Mouse (Mus musculus) brain, embryonic 14.5 days (tissue): ENCODE measurements around the gene Nrxn3. TPM values are rescaled to one million over a fixed set of nuclear protein-coding genes. Genes with fewer than 3 reads are reported as not detected.
A peak's percentile ranks its signal among the peaks of the same experiment; 100 is the strongest.

Experiments
- DNase-seq: peaks from one replicate; pipeline ENCODE4 v3.0.0-alpha.2; 2011; ENCODE audit warnings: low read depth
- CTCF ChIP-seq: fragments of 200-500 bp; IDR thresholded peaks from 2 replicates; pipeline ENCODE4 v1.5.1; 2012; ENCODE audit warnings: inconsistent platforms, mild to moderate bottlenecking, moderate library complexity, borderline replicate concordance; ENCODE audit not compliant: insufficient read depth, insufficient read length; ENCODE audit errors: extremely low read depth
- POLR2A ChIP-seq: fragments of 200-500 bp; IDR thresholded peaks from 2 replicates; pipeline ENCODE4 v1.6.1; 2012; ENCODE audit warnings: mild to moderate bottlenecking, inconsistent platforms, borderline replicate concordance; ENCODE audit not compliant: poor library complexity, insufficient read depth, insufficient read length, severe bottlenecking; ENCODE audit errors: extremely low read depth
- polyA plus RNA-seq: library from polyadenylated mRNA; depleted of rRNA; stranded (reverse); fragments of >200 nt; gene quantifications from 2 replicates; pipeline ENCODE4 v1.2.3, GENCODE M21; 2012

The Nrxn3 gene
- polyA plus RNA-seq, 1 experiment, result 67.8 TPM

GRCm38 (mm10) chr12:88737081-88737480 lies 14.4 kb downstream of the Nrxn3 start:
- TF ChIP-seq POLR2A (no peak), CTCF (no peak)
- peak; percentile 35 for DNase-seq

DNA sequence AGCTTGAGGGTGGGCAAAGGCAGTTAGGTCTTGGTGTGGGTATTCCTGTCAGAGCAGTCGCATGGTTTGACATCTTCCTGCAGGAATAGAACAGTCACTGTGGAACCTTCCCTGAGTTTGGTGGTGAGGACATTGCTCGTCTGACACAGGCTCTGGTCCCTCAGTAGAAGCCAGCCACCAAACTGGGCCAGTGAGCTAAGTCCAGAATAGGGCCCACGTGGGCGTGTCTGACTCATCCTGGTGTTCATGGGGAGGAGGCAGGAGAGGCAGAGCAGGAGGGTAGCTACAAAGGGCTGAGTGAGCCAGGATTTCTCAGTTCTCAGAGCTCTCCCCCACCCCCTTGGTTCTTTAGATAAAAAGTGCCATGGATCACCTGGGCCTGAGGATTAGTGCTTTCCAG lies 15.9 kb downstream of the Nrxn3 start:
- DNase-seq, result no peak
- TF ChIP-seq POLR2A (no peak), CTCF (no peak)

GRCm38 (mm10) chr12:88746788-88747187 lies 24.1 kb downstream of the Nrxn3 start:
- TF ChIP-seq POLR2A (no peak), CTCF (no peak)
- DNase-seq, result no peak

GRCm38 (mm10) chr12:88764791-88765190 lies 42.1 kb downstream of the Nrxn3 start:
- TF ChIP-seq POLR2A (no peak), CTCF (no peak)
- peak; percentile 20 for DNase-seq

GRCm38 (mm10) chr12:88774666-88775065 lies 52.0 kb downstream of the Nrxn3 start:
- no peak for TF ChIP-seq CTCF
- no peak for TF ChIP-seq POLR2A
- no peak for DNase-seq

DNA sequence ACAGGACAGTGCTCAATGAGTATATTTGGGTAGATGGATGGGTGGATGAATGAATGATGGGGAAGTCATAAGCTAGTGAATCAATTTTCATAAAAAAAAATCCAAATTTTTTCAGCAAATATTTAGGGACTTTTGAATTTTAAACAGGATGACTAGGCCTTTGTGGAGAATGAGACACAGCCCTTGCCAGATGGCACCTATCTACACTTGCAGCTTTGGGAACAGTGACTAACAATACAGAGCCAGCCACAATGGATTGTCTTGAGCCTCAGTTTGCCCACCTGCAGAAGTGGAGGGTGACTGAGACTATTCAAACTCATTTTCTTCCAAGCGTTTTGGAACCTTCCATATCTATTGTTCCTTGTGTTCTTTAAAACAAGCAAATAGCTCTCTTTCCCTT lies 55.4 kb downstream of the Nrxn3 start:
- no peak for TF ChIP-seq POLR2A
- DNase-seq, result no peak

DNA sequence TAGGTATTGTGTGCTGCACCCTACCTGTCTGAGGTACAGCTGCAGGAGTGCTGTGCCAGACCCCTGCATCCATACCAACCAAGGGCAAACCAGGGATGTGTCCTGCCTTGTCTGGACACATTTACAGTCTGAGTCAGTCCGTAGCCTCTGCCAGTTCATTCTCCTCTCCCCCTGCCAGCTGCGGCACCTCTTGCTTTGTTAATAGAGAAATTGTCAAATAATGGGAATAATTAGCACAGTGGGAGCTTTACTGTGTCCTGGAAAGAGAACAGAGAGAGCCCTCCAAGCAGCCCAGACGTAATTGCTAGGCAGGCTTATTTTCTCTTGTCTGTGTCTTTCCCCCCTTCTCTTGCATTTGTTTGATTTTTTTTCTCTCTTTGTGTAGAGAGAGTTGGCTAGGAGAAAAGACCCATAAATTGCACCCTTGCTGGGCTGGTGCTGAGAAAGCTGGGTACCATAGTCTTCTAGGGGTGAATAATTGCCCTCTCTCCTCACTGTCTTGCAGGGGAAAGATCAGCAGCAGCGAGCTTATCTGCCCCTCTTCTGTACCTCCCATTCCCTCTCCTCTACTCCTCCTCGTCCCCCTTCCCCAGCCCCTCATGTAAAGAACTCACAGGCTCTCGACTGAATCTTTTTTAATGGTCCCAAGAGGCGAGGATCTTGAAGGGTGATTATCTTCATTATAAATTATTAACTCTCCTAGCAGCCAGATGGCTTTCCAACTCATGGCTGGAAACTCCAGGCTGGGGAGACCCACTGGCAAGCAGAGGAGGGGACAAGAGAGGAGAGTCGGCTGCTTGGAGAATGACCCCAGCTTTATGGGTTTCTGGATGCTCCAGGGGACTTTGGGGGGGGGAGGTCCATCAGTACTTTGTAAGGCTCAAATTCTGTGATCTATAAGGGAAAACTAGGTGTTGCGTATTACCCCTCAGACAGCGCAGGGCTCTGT lies 61.8 kb downstream of the Nrxn3 start:
- TF ChIP-seq POLR2A (no peak), CTCF (no peak)
- DNase-seq, result peak; percentile 92

DNA sequence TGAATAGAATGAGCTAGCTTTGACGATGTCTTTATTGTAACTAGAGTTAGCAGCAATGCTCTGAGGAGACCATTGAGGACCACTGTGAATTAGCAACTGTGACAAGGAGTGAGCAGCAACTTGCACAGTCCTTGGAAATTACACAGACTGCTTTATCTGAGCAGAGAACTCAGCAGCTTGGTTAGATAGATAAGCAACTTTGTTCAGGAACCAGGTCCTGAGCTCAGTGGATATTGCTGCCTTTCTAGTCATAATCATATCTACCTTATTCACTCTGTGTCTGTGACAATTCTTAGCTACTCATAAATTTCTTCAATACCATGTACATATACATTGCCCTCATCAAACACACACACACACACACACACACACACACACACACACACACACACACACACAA lies 70.6 kb downstream of the Nrxn3 start:
- no peak for DNase-seq
- TF ChIP-seq POLR2A (no peak), CTCF (no peak)

DNA sequence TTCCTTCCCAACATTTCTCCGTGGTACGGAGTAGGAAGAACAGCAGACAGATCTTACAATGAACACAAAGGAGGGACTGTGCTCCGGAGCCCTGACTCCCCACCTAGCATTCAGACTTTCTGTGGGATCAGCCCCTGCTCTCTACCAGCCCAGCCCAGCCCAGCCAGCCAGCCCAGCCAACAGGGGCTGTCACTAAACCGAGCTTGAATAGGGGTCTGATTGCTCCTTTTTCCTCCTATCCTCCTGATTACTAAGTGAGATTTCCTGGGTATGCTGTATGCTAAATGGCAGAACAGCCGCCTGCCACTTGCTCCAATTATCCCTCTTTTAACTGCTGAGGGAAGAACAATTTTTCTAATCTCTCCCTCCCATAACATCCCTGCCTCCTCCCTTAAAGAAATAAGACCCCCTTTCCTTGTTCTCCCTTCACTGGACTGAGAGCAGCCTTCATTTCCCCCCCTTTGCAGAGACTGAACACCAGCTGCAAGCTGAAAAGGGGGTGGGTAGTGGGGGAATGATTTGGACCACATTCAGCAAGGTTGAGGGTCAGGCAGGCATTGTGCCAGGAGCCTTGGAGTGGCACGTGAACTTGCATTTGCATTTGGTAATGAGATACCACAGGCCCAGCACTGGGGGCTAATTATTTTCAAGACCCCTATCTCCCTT lies 78.4 kb downstream of the Nrxn3 start:
- TF ChIP-seq POLR2A, result no peak
- no peak for TF ChIP-seq CTCF
- peak; percentile 98 for DNase-seq

DNA sequence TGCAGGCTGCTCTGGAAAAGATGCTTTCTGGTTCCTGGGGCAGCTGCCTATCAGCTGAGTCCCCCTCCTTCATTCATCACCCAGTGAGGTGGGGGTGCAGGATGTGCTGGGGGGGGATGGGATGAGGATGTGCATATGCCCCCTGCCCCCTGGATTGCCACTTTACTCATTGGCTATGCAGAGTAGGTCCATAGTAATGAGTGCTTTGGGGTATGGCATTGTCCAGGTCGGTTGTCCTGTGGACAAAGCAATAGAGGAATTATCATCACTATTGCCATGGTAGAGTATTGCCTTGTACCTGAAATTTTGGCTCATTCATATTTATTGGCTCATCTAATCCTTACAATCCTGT lies 79.0 kb downstream of the Nrxn3 start:
- TF ChIP-seq POLR2A (no peak), CTCF (no peak)
- DNase-seq, result no peak

DNA sequence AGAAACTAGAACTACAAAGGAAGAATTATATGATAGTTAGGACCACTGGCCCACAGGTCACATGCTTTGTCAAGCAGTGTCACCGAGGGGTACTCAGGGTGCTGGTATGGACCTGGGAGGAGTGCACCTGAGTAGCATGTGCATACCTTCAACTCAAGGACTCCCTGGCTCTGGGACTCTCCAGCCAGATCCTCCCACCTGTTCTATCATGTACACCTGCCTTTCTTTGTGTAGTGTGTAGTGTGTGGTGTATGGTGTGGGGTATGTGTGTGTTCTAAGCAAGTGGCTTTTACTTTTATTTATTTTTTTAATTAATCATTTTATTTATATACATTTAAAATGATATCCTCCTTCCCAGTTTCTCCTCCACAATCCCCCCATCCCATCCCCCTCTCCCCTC lies 86.3 kb downstream of the Nrxn3 start:
- no peak for TF ChIP-seq POLR2A
- no peak for TF ChIP-seq CTCF
- no peak for DNase-seq

DNA sequence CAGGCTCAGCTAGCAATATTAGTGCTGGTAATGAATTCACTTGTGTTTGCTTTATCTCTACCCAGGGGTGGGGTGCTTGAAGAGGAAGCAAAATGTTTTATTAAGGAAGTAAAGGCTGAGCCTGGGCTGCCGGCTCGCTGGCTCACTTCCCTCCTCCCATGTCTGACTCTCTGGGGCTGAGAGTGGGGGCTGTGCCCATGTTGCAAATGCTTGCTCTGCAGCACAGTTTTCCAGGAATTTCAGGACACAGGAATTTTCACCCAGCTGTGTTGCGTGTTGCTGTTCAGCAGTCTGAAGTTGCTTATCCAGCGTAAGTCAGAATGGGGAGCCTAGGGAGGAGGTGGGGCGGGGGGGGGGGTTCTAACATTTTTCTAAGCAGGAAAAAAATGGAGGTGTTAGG lies 89.5 kb downstream of the Nrxn3 start:
- DNase-seq, result peak; percentile 48
- TF ChIP-seq CTCF (no peak), POLR2A (no peak)

DNA sequence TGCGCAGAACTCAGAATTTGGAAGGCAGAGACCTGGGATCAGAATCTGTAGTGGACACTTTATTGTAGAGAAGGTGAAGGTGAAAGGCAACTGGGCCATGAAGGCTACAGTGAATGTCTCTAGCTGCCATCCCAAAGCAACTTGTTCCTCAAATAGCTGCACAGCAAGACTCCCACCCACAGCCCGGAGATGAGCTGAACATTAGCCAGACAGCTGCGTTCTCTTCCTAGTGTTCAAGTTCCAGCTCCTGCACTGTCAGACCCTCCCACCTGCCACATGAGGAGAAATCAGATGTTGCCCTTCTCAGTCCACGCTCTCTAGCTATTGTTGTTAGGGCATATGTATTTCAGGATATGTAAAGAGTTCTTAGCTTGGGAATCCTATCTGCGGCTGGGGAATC lies 94.2 kb downstream of the Nrxn3 start:
- TF ChIP-seq POLR2A (no peak), CTCF (no peak)
- DNase-seq, result no peak
